Mouse (Mus musculus) neural tube, embryonic 11.5 days (tissue): ENCODE data around the gene Rundc3a. TPM values are rescaled to one million over a fixed set of nuclear protein-coding genes. Genes with fewer than 3 reads are reported as not detected.

Source experiments
- ATAC-seq: fragments of 200-750 bp; cut with Nextera tagmentation; 2 replicates; pipeline ENCODE4 v1.8.0; 2017; ENCODE audit warnings: moderate number of reproducible peaks, mild to moderate bottlenecking, moderate TSS enrichment, moderate library complexity; ENCODE audit not compliant: insufficient read depth, low FRiP score, low TSS enrichment
- DNase-seq: peaks from one replicate; pipeline ENCODE4 v3.0.0-alpha.2; 2015; ENCODE audit warnings: low spot score
- H3K27ac ChIP-seq: fragments of 300-500 bp; sonication (generic); 2 replicates; pipeline ENCODE4 v1.5.1; 2014; ENCODE audit warnings: low read depth, mild to moderate bottlenecking, low read length
- H3K27me3 ChIP-seq: fragments of 300-500 bp; sonication (generic); 2 replicates; pipeline ENCODE4 v1.6.1; 2014; ENCODE audit warnings: mild to moderate bottlenecking, low read length, mixed read lengths; ENCODE audit not compliant: control insufficient read depth, insufficient read depth
- H3K36me3 ChIP-seq: fragments of 300-500 bp; sonication (generic); 2 replicates; pipeline ENCODE4 v1.6.1; 2014; ENCODE audit warnings: mild to moderate bottlenecking, low read length, moderate library complexity, mixed read lengths; ENCODE audit not compliant: control insufficient read depth, insufficient read depth
- H3K4me1 ChIP-seq: fragments of 300-500 bp; sonication (generic); 2 replicates; pipeline ENCODE4 v1.6.1; 2014; ENCODE audit warnings: low read length, mixed read lengths; ENCODE audit not compliant: control insufficient read depth, insufficient read depth
- H3K4me2 ChIP-seq: fragments of 300-500 bp; sonication (generic); 2 replicates; pipeline ENCODE4 v1.6.1; 2014; ENCODE audit warnings: low read depth, mild to moderate bottlenecking, moderate library complexity
- H3K4me3 ChIP-seq: fragments of 300-500 bp; sonication (generic); 2 replicates; pipeline ENCODE4 v1.5.1; 2014; ENCODE audit warnings: low read depth, low read length
- H3K9ac ChIP-seq: fragments of 300-500 bp; sonication (generic); 2 replicates; pipeline ENCODE4 v1.6.1; 2014; ENCODE audit warnings: mild to moderate bottlenecking, low read length
- H3K9me3 ChIP-seq: fragments of 300-500 bp; sonication (generic); 2 replicates; pipeline ENCODE4 v1.6.1; 2016; ENCODE audit warnings: low read length; ENCODE audit not compliant: control insufficient read depth
- WGBS: fragments of 180-500 bp; shearing (Covaris S2); extraction: QIAGEN DNeasy Blood & Tissue Kit; methylation state at CpG from one replicate; pipeline ENCODE4 v1.1.7; 2014; 5-methylcytosine and 5-hydroxymethylcytosine counted together
- polyA plus RNA-seq: library from polyadenylated mRNA; unstranded; fragments of >200 nt; fragmentation: Nextera tagmentation; extraction: Ambion mirVana; gene quantifications from 2 replicates; pipeline ENCODE4 v1.2.1, GENCODE M21; 2014

The Rundc3a gene
- polyA plus RNA-seq, 1 experiment from 2014 or later, result 46.7 TPM

DNA sequence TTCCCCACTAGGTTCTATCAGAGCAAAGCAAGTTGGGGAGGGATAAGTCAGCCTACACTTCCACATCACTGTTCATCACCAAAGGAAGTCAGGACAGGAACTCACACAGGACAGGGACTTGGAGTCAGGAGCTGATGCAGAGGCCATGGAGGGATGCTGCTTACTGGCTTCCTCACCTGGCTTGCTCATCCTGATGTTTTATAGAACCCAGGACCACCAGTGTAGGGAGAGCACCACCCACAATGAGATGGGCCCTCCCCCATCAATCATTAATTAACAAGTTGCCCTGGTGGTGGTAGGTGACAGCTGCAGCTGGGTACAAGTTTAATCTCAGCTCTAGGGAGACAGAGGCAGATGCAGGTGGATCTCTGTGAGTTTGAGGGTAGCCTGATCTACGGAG lies 24.0 kb downstream of the Rundc3a start:
- Histone ChIP-seq H3K27me3 (no peaks in the 10 kb centered on the region), H3K4me3 (no peak overlapping the region), H3K27ac (no peak overlapping the region), H3K36me3 (no peaks in the 10 kb centered on the region), H3K9me3 (no peaks in the 10 kb centered on the region), H3K4me1 (no peaks in the 10 kb centered on the region), H3K4me2 (no peak overlapping the region), H3K9ac (no peak overlapping the region)
- no peak for ATAC-seq
- WGBS, result 84% methylated on average over 1 of the region's 1 CpGs
- no peak for DNase-seq

- H3K36me3 ChIP-seq, result no peaks in the 10 kb centered on the region
- H3K27ac ChIP-seq, result no peak overlapping the region
- ATAC-seq, result no peak
- H3K9me3 ChIP-seq, result no peaks in the 10 kb centered on the region
- no peaks in the 10 kb centered on the region for H3K27me3 ChIP-seq
- no peak overlapping the region for H3K9ac ChIP-seq
- H3K4me3 ChIP-seq, result no peak overlapping the region
- no peaks in the 10 kb centered on the region for H3K4me1 ChIP-seq
- no peak overlapping the region for H3K4me2 ChIP-seq
- DNase-seq, result no peak
Measured at GRCm38 (mm10) chr11:102418887-102419286, 25.7 kb downstream of the Rundc3a start.

- no peak for ATAC-seq
- no peaks in the 10 kb centered on the region for H3K9me3 ChIP-seq
Measured at GRCm38 (mm10) chr11:102421559-102421958, 28.4 kb downstream of the Rundc3a start.

GRCm38 (mm10) chr11:102424666-102425065 lies 31.5 kb downstream of the Rundc3a start:
- H3K36me3 ChIP-seq, result no peaks in the 10 kb centered on the region
- H3K9me3 ChIP-seq, result no peaks in the 10 kb centered on the region
- H3K27me3 ChIP-seq, result no peaks in the 10 kb centered on the region
- DNase-seq (no peak), ATAC-seq (no peak)
- WGBS, result 75% methylated on average over 6 of the region's 6 CpGs
- no peak overlapping the region for H3K4me3 ChIP-seq
- H3K9ac ChIP-seq, result no peak overlapping the region
- H3K27ac ChIP-seq, result no peak overlapping the region
- no peak overlapping the region for H3K4me2 ChIP-seq
- no peaks in the 10 kb centered on the region for H3K4me1 ChIP-seq

More at GRCm38 (mm10) chr11:102421559-102421958, 28.4 kb downstream of the Rundc3a start:
- no peak for DNase-seq
- WGBS, result 57% methylated on average over 8 of the region's 8 CpGs
- Histone ChIP-seq H3K4me1 (no peaks in the 10 kb centered on the region), H3K27me3 (no peaks in the 10 kb centered on the region), H3K4me3 (no peak overlapping the region), H3K27ac (no peak overlapping the region), H3K36me3 (no peaks in the 10 kb centered on the region), H3K4me2 (no peak overlapping the region), H3K9ac (no peak overlapping the region)

GRCm38 (mm10) chr11:102425555-102426316 lies 32.5 kb downstream of the Rundc3a start:
- Histone ChIP-seq H3K9me3 (no peaks in the 10 kb centered on the region), H3K27me3 (no peaks in the 10 kb centered on the region), H3K4me2 (no peak overlapping the region), H3K9ac (no peak overlapping the region), H3K4me1 (no peaks in the 10 kb centered on the region), H3K27ac (no peak overlapping the region), H3K36me3 (no peaks in the 10 kb centered on the region), H3K4me3 (no peak overlapping the region)
- 88% methylated on average over 8 of the region's 8 CpGs for WGBS
- no peak for ATAC-seq
- DNase-seq, result no peak

DNA sequence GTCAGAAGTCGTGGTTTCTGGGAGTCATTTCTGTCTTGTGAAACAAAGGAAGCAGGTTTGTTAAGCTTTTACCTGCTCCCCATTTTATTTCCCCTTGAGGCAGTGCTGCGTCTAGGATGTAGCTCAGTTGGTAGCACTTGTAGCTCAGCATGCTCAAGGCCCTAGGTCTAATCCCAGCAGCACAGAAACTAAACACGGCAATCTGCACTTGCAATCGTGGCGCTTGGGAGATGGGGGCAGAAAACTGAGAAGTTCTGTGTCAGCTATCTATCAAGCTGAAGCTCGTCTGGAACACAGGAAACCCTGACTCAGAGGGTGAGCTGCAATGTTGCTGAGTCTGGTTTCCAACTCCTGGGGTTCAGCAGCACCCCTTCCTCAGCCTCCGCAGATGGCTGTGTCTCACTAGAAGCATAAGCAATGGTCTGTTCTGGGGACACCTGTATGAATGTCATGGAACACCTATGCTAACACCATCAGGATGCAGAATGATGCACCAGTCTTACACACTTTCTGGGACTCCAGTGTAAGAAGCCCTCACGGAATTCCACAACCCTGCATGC lies 35.9 kb downstream of the Rundc3a start:
- Histone ChIP-seq H3K9me3 (no peaks in the 10 kb centered on the region), H3K36me3 (peaks cover under 1% of the 10 kb centered on the region; the same call in 1 of the 2 replicates), H3K4me2 (no peak overlapping the region), H3K4me1 (no peaks in the 10 kb centered on the region), H3K4me3 (no peak overlapping the region), H3K27ac (no peak overlapping the region), H3K27me3 (no peaks in the 10 kb centered on the region), H3K9ac (no peak overlapping the region)
- DNase-seq, result no peak
- 71% methylated on average over 8 of the region's 8 CpGs for WGBS
- no peak for ATAC-seq

- no peaks in the 10 kb centered on the region for H3K4me1 ChIP-seq
- DNase-seq, result no peak
- no peak overlapping the region for H3K27ac ChIP-seq
- H3K4me3 ChIP-seq, result peak overlapping the region; percentile 55
- peak overlapping the region; percentile 99 for H3K4me2 ChIP-seq
- no peaks in the 10 kb centered on the region for H3K27me3 ChIP-seq
- WGBS, result 49% methylated on average over 3 of the region's 3 CpGs
- ATAC-seq, result no peak
- peak overlapping the region; percentile 40; the same call in 1 of the 2 replicates for H3K9ac ChIP-seq
- H3K36me3 ChIP-seq, result peaks cover 3% of the 10 kb centered on the region; the same call in 1 of the 2 replicates
- H3K9me3 ChIP-seq, result no peaks in the 10 kb centered on the region
Measured at GRCm38 (mm10) chr11:102429551-102429950, 36.3 kb downstream of the Rundc3a start.

DNA sequence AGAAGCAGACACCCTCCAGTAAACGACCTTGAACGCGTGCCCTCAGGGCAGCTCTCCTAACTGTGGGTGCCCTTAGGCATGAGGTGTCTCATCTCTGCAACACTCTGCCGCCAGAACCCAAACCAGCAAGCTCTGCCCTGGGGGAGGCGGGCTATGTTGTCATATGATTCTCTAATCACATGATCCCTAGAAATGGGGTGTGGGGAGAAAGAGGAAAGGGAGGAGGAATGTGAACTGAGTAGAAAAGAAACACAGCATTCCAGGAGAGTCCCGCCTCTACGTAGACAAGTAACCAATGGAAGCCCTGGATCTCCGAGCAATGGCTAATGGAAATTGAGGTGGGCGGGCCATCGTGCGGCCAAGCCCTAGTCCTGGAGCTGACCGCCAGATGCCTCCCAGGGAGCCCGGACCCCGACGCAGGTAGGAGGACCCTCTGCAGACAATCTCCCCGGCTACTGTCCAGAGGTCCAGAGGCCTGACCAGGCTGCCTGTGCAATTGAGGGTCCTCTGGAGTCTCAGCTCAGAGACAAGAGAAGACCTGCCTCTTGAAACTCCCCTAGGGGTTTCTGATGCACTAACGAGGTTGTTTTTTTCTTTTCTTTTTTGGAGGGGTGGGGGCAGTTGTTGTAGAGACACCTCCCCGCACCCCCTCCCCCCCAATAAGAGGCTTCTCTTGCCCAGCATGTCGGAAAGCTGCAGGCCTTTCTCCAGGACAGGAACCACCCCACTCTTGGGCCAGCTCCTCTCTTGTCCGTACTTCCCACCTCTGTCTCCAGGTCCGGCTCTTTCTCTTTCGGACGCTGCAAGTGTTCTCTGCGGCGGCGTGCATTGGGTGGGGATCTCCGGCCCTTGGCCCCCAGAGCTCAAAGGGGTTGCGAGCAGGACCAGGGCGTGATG lies 37.2 kb downstream of the Rundc3a start, which contains the start of gene Grn:
Grn (plus strand) TSS at position 195 of the 897 bp plus-strand sequence.
- WGBS, result under 1% methylated on average over 28 of the region's 29 CpGs
- no peaks in the 10 kb centered on the region for H3K9me3 ChIP-seq
- ATAC-seq (peak; percentile 83), DNase-seq (peak; percentile 90)
- peak within 1 kb of the TSS; percentile 55 for H3K4me3 ChIP-seq
- H3K27me3 ChIP-seq, result no peaks in the 10 kb centered on the region
- H3K36me3 ChIP-seq, result peaks cover 5% of the 10 kb centered on the region
- peak within 1 kb of the TSS; percentile 99 for H3K4me2 ChIP-seq
- peak within 1 kb of the TSS; percentile 35 for H3K27ac ChIP-seq
- H3K9ac ChIP-seq, result peak within 1 kb of the TSS; percentile 42
- no peaks in the 10 kb centered on the region for H3K4me1 ChIP-seq
